Mouse (Mus musculus) G1E (cell line): Measurements from ENCODE around the gene Sfn. TPM values are rescaled to one million over a fixed set of nuclear protein-coding genes. Genes with fewer than 3 reads are reported as not detected.

Experiments
- ATAC-seq: 2 replicates; pipeline ENCODE4 v1.8.0; 2016; ENCODE audit warnings: mild to moderate bottlenecking; ENCODE audit not compliant: insufficient number of reproducible peaks, poor library complexity, low FRiP score, severe bottlenecking; ENCODE audit errors: extremely low read depth
- DNase-seq: peaks from one replicate; pipeline ENCODE4 v3.0.0; 2012; ENCODE audit warnings: low spot score
- H3K27me3 ChIP-seq: 2 replicates; pipeline ENCODE4 v1.6.1; 2012; ENCODE audit warnings: mild to moderate bottlenecking, low read length, inconsistent platforms; ENCODE audit not compliant: insufficient read depth
- H3K36me3 ChIP-seq: replicated peaks from 2 replicates; pipeline ENCODE3; 2012; ENCODE audit warnings: mild to moderate bottlenecking, inconsistent platforms
- H3K4me1 ChIP-seq: 2 replicates; pipeline ENCODE4 v1.6.1; 2012; ENCODE audit warnings: low read depth, low read length, inconsistent platforms, mixed read lengths; ENCODE audit not compliant: insufficient read depth
- H3K4me3 ChIP-seq: 2 replicates; pipeline ENCODE4 v1.5.1; 2012; ENCODE audit warnings: low read depth, mild to moderate bottlenecking, inconsistent platforms, low read length, moderate library complexity, mixed read lengths
- H3K9me3 ChIP-seq: replicated peaks from 2 replicates; pipeline ENCODE4 v1.6.1; 2012; ENCODE audit warnings: inconsistent platforms
- CTCF ChIP-seq: IDR thresholded peaks from 2 replicates; pipeline ENCODE4 v1.5.1; 2012; ENCODE audit warnings: low read depth, low read length, inconsistent platforms, mixed read lengths
- GATA1 ChIP-seq: IDR thresholded peaks from 2 replicates; pipeline ENCODE4 v1.6.1; 2012; ENCODE audit warnings: borderline replicate concordance, low read length, inconsistent platforms, mixed read lengths
- GATA2 ChIP-seq: IDR thresholded peaks from 2 replicates; pipeline ENCODE4 v1.6.1; 2012; ENCODE audit warnings: low read depth, low read length, inconsistent platforms, borderline replicate concordance
- POLR2AphosphoS5 ChIP-seq: IDR thresholded peaks from 2 replicates; pipeline ENCODE4 v1.6.1; 2012; ENCODE audit warnings: low read depth, low read length, inconsistent platforms; ENCODE audit not compliant: insufficient replicate concordance
- TAL1 ChIP-seq: conservative IDR thresholded peaks from 2 replicates; pipeline ENCODE4 v1.6.1; 2012; ENCODE audit warnings: low read depth, low read length, inconsistent platforms, mixed read lengths
- polyA plus RNA-seq: library from polyadenylated mRNA; stranded (reverse); fragments of >175 nt; gene quantifications from 2 replicates; pipeline ENCODE4 v1.2.3, GENCODE M21; 2012
- total RNA-seq, 2 experiments: library from RNA; stranded (forward) in 1 of 2; stranded (reverse) in 1 of 2; fragments of 200-1000 nt in 1 of 2; fragments of >200 nt in 1 of 2; fragmentation: Nextera tagmentation in 1 of 2; gene quantifications; 2 replicates each; pipeline ENCODE4 v1.2.3; 2014 to 2017

The Sfn gene
- total and polyA plus RNA-seq, 3 experiments = 0.66 to 3.4 (median 1.3) TPM

- DNase-seq (no peak), ATAC-seq (no peak)
- TF ChIP-seq GATA2 (no peak), CTCF (no peak), TAL1 (no peak), POLR2AphosphoS5 (no peak), GATA1 (no peak)
- H3K36me3 ChIP-seq = peaks cover 49% of the 10 kb centered on the region
- H3K4me3 ChIP-seq = no peak overlapping the region
- H3K27me3 ChIP-seq = no peaks in the 10 kb centered on the region
- no peaks in the 10 kb centered on the region for H3K4me1 ChIP-seq
- H3K9me3 ChIP-seq = peaks cover 7% of the 10 kb centered on the region
Measured at GRCm38 (mm10) chr4:133613867-133614266, 11.9 kb upstream of the Sfn start.

- Histone ChIP-seq H3K9me3 (peaks cover 7% of the 10 kb centered on the region), H3K4me3 (no peak overlapping the region), H3K36me3 (peaks cover 57% of the 10 kb centered on the region), H3K27me3 (peaks cover 2% of the 10 kb centered on the region; the same call in 1 of the 2 replicates), H3K4me1 (no peaks in the 10 kb centered on the region)
- no peak for ATAC-seq
- no peak for DNase-seq
- TF ChIP-seq GATA1 (no peak), TAL1 (no peak)
Measured at GRCm38 (mm10) chr4:133613026-133613425, 11.1 kb upstream of the Sfn start.

GRCm38 (mm10) chr4:133612416-133612815, 10.4 kb upstream of the Sfn start:
- no peak for DNase-seq
- no peak for ATAC-seq
- H3K4me1 ChIP-seq = 0 out of 2 replicates have a peak, but pooled peaks cover 2% of the 10 kb centered on the region
- H3K4me3 ChIP-seq = no peak overlapping the region
- no peak for TF ChIP-seq GATA1
- no peak for TF ChIP-seq TAL1
- no peak for TF ChIP-seq GATA2
- TF ChIP-seq POLR2AphosphoS5 = no peak
- no peak for TF ChIP-seq CTCF
- H3K27me3 ChIP-seq = peaks cover 2% of the 10 kb centered on the region; the same call in 1 of the 2 replicates
- peaks cover 58% of the 10 kb centered on the region for H3K36me3 ChIP-seq
- H3K9me3 ChIP-seq = peaks cover 7% of the 10 kb centered on the region

- no peak overlapping the region for H3K4me3 ChIP-seq
- peaks cover 61% of the 10 kb centered on the region for H3K36me3 ChIP-seq
- H3K27me3 ChIP-seq = peaks cover 4% of the 10 kb centered on the region; the same call in 1 of the 2 replicates
- TF ChIP-seq CTCF (no peak), TAL1 (no peak), GATA1 (no peak), GATA2 (no peak)
- peaks cover 7% of the 10 kb centered on the region for H3K9me3 ChIP-seq
- no peak for ATAC-seq
- DNase-seq = no peak
- 0 out of 2 replicates have a peak, but pooled peaks cover 4% of the 10 kb centered on the region for H3K4me1 ChIP-seq
Measured at GRCm38 (mm10) chr4:133611815-133612214, 9.8 kb upstream of the Sfn start.

GRCm38 (mm10) chr4:133609719-133610118, 7.8 kb upstream of the Sfn start:
- Histone ChIP-seq H3K4me3 (no peak overlapping the region), H3K9me3 (peaks cover 7% of the 10 kb centered on the region), H3K4me1 (0 out of 2 replicates have a peak, but pooled peaks cover 4% of the 10 kb centered on the region), H3K27me3 (peaks cover 13% of the 10 kb centered on the region; the same call in 1 of the 2 replicates), H3K36me3 (peaks cover 68% of the 10 kb centered on the region)
- DNase-seq = peak; percentile 69
- no peak for ATAC-seq
- TF ChIP-seq GATA2 (no peak), POLR2AphosphoS5 (no peak), CTCF (peak; percentile 86)

GRCm38 (mm10) chr4:133607284-133607683, 5.3 kb upstream of the Sfn start:
- peaks cover 53% of the 10 kb centered on the region for H3K36me3 ChIP-seq
- H3K9me3 ChIP-seq = peaks cover 5% of the 10 kb centered on the region
- no peak for ATAC-seq
- H3K4me1 ChIP-seq = 0 out of 2 replicates have a peak, but pooled peaks cover 4% of the 10 kb centered on the region
- TF ChIP-seq GATA2 = no peak
- TF ChIP-seq CTCF = no peak
- TF ChIP-seq TAL1 = no peak
- TF ChIP-seq GATA1 = no peak
- no peak for TF ChIP-seq POLR2AphosphoS5
- H3K4me3 ChIP-seq = no peak overlapping the region
- no peak for DNase-seq
- H3K27me3 ChIP-seq = peaks cover 15% of the 10 kb centered on the region; the same call in 1 of the 2 replicates

- H3K36me3 ChIP-seq = peaks cover 46% of the 10 kb centered on the region
- 0 out of 2 replicates have a peak, but pooled peaks cover 4% of the 10 kb centered on the region for H3K4me1 ChIP-seq
- ATAC-seq (no peak), DNase-seq (no peak)
- TF ChIP-seq TAL1 = no peak
- no peak for TF ChIP-seq CTCF
- H3K27me3 ChIP-seq = peaks cover 19% of the 10 kb centered on the region; the same call in 1 of the 2 replicates
- no peaks in the 10 kb centered on the region for H3K9me3 ChIP-seq
- no peak overlapping the region; the same call in 1 of the 2 replicates for H3K4me3 ChIP-seq
Measured at GRCm38 (mm10) chr4:133605330-133605729, 3.4 kb upstream of the Sfn start.
